Mouse (Mus musculus) c-Kit-positive CD71-positive TER-119-positive erythroid progenitor cells, embryonic 14.5 days (primary cell): ENCODE measurements around the gene Mzf1.
"Not testable (repeated sequence)": the region's sequence is repeated elsewhere in the genome, so short reads cannot be mapped to it uniquely, and the experiment has no call there.

Source experiments
- DNase-seq: peaks from one replicate; pipeline ENCODE4 v3.0.0-alpha.2; 2013; ENCODE audit warnings: low spot score

Mzf1 gene

DNA sequence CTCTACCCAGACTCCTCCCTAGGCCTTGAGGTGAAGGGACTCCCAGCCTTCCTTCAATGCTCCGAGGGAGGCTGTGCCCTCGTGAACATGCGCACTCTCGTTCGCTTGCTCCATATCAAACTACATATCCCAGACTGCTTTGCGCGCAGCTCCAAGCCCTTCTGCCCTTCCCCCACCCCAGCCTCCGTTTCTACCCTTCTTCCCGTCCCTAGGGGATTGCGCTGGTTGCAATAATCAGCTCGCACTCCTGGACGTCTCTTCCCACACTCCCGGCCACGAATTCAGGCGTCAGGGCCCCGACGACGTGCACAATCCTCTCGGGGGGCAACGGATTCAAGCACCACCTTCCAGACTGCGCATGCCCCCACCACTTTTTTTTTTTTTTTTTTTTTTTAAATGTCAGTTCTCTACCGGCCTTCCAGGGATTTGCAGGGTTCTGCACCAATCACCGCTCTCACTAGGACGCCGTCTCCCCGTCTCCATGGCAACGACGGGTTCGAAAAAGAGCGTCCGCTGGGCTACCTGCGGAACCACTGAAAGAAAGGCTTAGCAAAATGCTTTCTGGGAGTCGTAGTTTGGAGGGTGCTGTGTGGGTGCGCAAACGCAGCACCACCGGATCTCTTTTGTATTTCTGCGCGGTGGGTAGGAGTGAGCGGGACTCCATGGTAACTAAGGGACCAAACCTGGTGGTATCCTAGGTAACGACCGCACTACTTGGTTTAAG lies at the start of gene Mzf1:
Gene Mzf1 (minus strand): TSS at position 478 of the 724 bp plus-strand sequence.
- peak; percentile 80 for DNase-seq

- DNase-seq = no peak
Observed at GRCm38 (mm10) chr7:13095073-13095472, 40.5 kb upstream of the Mzf1 start, which contains the start of gene Vmn1r85. Gene Vmn1r85, minus strand, starts transcription at chr7:13095173.

- no peak for DNase-seq
Observed at GRCm38 (mm10) chr7:13072293-13072692, 17.7 kb upstream of the Mzf1 start.

DNA sequence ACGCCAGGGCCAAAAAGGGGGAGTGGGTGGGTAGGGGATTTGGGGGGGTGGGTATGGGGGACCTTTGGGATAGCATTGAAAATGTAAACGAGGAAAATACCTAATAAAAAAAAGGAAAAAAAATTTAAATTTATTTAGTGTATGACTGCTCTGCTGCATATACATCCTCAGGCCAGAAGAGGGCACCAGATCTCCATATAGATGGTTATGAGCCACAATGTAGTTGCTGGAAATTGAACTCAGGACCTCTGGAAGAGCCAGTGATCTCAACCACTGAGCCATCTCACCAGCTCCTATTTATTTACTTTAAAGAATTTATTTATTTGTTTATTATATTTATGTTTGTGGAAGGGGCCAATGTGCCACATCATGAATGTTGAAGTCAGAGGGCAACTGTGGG lies 8.8 kb upstream of the Mzf1 start:
- not testable (repeated sequence) for DNase-seq

- no peak for DNase-seq
Observed at GRCm38 (mm10) chr7:13059536-13059935, 5.0 kb upstream of the Mzf1 start.

- DNase-seq = no peak
Observed at GRCm38 (mm10) chr7:13056913-13057700, 2.5 kb upstream of the Mzf1 start.

- no peak for DNase-seq
Observed at GRCm38 (mm10) chr7:13053961-13054286, 640 bp downstream of the Mzf1 start.

DNA sequence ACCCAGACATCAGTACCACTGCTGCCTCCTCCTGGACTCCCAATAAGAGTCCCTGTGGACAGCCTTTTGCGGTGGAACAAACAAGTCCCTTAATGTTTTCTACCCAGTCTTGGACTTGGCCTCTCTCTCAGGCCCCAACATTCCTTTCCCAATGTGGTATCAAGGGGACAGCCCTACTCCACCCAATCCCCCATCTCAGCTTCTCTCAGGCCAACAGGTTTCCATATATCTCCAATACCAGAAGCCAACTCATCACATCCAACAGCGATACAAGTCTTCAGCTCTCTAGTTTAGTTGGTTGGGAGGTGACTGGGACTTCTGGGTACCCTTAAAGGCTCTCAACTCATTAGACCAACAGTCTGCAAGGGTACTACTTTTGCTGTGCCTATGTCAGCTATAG lies 1.1 kb downstream of the Mzf1 start:
- DNase-seq = no peak

DNA sequence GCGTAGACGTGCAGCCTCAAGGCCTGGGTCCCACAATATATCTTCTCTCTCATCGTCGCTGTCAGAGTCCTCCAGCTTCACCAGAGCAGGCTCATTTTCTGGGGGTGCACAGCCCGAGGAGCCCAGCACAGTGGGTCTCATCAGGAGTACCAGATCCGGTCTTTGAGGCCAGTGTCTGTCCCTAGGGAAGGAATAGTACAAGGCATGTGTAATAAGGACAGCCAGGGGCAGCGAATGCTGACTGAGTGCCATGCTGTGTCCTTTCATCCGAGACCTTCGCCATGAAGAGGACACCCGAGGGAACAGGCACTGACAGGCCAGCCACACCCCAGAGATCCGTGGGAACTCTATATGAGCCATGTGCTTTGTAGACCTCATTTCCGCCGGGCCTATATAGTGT lies 1.6 kb downstream of the Mzf1 start:
- DNase-seq = no peak

DNA sequence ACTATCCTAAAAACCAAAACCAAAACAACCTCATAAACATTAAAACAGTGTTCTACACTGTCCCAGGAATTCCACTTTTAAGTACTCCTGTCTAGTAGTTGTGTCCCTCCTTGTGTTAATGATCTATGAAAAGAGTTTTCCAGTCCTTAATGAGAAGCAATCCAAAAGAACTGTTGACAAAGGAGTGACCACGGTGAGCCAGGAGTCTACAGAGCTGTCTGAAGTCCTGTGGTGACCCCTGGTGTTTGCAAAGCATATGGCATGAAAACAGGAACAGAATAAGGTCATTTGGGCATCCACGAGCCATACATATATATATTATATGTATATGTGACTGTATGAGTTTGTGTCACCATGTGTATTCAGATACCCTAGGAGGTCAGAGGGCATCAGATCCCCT lies 8.5 kb downstream of the Mzf1 start:
- peak; percentile 63 for DNase-seq

DNA sequence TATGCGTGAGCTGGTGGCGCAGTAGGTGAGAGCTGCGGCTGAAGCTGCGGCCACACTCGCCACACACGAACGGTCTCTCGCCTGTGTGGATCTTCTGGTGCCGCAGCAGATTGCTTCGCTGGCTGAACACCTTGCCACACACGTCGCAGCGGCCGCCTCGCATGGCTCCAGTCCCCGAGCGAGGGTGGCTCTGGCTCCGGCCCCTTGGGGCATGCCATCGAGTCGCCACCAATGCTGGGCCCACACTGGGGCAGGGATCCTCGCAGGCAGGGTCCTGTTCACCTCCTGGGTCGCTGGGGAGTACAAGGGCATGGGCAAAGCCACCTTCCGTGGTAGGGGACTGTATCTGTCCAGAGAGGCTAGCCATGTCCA lies 10.3 kb downstream of the Mzf1 start:
- no peak for DNase-seq

- DNase-seq = no peak
Observed at GRCm38 (mm10) chr7:13043445-13044253, 10.9 kb downstream of the Mzf1 start.

DNA sequence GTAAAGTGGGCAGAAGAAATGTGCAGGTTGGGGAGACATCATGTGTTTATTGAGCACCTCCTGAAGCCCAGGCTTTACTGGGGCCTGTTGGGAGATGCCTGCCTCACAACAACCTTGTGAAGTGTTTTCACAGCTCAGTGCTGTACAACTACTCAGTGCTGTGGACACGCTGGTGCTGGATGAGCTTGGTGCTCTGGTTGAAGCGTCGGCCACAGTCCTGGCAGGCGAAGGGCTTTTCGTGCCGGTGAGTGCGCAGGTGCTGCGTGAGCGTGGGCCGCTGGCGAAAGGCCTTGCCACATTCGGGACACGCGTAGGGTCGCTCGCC lies 11.5 kb downstream of the Mzf1 start:
- no peak for DNase-seq

DNA sequence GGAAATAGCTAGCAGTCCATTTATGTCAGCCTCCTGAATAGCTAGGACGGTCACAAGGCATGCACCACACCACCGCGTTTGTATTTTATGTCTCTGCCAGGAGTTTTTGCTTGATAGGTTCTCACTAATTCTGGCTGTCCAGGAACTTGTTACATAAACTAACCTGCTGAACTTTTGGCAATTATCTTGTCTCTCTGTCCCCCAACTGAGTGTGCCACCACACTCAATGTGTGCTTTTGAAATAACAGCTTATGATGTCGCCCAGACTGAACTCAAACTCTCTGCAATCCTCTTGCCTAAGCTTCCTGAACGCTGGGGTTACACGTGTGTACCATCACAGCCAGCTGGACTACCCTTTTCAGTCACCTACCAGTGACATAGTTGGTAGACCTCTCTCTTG lies 12.1 kb downstream of the Mzf1 start:
- no peak for DNase-seq

DNA sequence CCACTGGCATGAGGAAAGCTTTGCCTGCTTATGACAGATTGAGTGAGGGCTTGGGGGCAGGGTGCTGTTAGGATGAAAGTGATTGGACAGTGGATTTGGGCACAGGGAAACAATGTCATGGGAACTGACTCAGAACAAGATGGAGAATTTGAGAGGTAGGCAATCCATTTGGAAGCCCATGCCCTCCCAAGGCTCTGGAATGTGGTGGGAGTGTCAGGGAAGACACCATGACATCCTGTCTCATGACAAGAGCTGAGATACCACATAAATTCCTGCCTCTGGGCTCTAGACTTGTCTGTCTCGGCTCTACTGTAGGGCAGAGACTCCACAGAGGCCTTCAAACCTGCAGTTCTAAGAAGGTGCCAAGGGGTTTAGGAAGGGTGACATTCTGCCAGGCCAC lies 13.3 kb downstream of the Mzf1 start:
- DNase-seq = no peak

DNA sequence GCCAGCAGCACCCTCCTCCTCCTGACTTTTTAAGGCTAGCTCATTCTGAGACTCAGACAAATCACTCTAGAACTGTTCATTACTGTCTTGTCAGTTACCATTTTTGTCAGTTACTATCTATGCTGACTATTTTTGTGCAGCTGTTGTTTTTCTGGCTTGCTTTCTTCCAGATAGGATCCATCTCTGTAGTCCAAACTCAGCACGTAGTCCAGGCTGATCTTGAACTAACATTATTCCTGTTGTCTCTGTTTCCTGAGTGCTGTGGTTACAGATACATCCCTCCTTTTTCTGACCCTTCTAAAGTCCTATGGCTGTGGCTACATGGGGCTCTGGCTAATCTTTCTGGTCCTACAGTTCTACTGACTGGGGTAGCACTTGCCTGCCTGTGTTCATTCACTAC lies 15.4 kb downstream of the Mzf1 start:
- DNase-seq = no peak

DNA sequence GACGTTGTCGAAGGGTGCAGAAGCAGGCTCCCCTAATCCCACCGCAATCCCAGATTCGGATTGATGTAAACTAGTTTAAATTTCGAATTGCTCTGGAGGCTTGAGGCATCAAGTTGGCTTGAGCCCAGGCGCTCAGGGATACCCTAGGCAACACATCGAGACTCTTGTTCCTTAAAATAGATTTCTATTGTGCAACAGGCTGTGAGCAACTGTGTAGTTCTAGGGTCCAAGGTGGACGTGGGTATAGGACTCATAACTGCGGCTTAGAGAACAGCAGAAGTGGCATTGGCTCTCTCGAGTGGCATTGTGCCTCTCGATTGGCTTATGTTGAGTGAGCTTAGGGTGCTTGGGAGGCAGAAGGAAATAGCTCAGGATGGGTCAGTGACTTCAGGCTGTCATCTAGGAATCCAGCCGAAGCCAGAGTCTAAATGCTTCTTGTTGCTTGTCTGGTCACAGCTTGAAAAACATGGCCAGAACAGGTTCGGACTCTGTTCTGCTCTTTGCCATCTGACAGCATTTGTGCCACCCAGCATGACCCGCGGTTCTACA lies 15.9 kb downstream of the Mzf1 start:
- DNase-seq = no peak

DNA sequence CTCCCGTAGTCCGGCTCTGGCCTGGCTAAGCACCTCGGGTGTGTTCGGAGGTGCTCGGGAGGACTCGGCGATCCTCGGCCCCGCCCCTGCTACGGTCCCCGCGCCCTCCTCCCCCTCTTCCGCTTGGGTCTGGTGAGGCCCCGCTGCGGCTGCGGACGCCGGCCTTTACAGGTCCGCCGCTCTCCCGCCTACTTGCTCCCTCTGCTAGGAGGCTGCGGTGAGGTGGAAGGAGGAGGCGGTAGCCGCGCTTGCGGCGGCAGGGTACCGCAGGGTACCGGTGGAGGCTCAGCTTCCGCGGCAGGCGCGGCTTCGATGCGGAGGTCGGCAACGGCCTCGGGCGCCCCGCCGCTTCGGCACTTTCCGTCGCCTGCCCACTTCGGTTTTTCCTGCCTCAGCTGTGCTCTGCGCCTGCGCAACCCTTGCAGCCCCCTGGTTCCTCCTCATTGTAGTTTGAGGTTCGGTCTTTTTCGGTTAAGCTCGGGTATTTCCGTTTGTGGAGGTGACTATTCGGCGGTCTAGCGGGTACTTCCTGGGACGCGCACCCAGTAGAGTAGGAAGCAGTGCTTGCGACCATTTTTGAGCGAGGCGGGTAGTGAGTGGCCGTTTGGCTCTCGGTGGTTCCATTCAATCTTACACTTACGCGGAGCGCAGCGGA lies 16.5 kb downstream of the Mzf1 start, which contains the start of gene Ube2m:
Gene Ube2m (minus strand): TSS at position 375 of the 655 bp plus-strand sequence.
- peak; percentile 88 for DNase-seq

- DNase-seq = no peak
Observed at GRCm38 (mm10) chr7:13037366-13037765, 17.2 kb downstream of the Mzf1 start.

DNA sequence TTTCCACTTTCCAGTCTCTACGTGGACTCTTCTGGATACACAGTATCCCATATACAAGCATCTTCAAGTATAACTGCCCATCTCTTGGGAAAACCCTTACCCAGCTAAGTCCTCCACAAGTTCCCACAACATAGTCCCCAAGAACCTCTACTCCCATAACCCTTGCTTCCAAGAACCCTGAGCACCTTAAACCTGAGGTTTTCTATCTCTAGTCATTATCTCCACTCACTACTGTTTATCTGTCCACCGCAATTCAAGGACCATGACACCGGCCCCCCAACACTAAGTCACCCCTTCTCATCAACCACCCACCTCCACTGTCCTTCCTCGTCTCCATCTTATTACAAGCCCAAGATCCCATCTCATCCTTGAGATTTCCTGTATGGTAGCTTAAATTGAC lies 17.8 kb downstream of the Mzf1 start:
- no peak for DNase-seq

GRCm38 (mm10) chr7:13035211-13035855 lies 19.2 kb downstream of the Mzf1 start:
- no peak for DNase-seq
